Mouse (Mus musculus) G1E (cell line): Measurements from ENCODE around the gene Col4a1.

Experiments used
- CTCF ChIP-seq: IDR thresholded peaks from 2 replicates; pipeline ENCODE4 v1.5.1; 2012; ENCODE audit warnings: low read depth, low read length, inconsistent platforms, mixed read lengths
- GATA1 ChIP-seq: IDR thresholded peaks from 2 replicates; pipeline ENCODE4 v1.6.1; 2012; ENCODE audit warnings: borderline replicate concordance, low read length, inconsistent platforms, mixed read lengths
- GATA2 ChIP-seq: IDR thresholded peaks from 2 replicates; pipeline ENCODE4 v1.6.1; 2012; ENCODE audit warnings: low read depth, low read length, inconsistent platforms, borderline replicate concordance
- POLR2AphosphoS5 ChIP-seq: IDR thresholded peaks from 2 replicates; pipeline ENCODE4 v1.6.1; 2012; ENCODE audit warnings: low read depth, low read length, inconsistent platforms; ENCODE audit not compliant: insufficient replicate concordance
- TAL1 ChIP-seq: conservative IDR thresholded peaks from 2 replicates; pipeline ENCODE4 v1.6.1; 2012; ENCODE audit warnings: low read depth, low read length, inconsistent platforms, mixed read lengths

GRCm38 (mm10) chr8:11272205-11272604 is 40.4 kb downstream of the Col4a1 start:
- TF ChIP-seq CTCF (no peak), GATA1 (no peak), POLR2AphosphoS5 (no peak), TAL1 (no peak), GATA2 (no peak)
